Mouse (Mus musculus): ENCODE results near the gene Gmppa.

- TF ChIP-seq CTCF (IDR thresholded peaks at IDR 0.05; ENCODE audit: control insufficient read depth, insufficient read depth, insufficient replicate concordance, low read depth, low read length) (no peak), POLR2A (IDR thresholded peaks at IDR 0.05; ENCODE audit: control insufficient read depth, low read depth, low read length) (no peak)
These were observed 50.8 kb downstream of the Gmppa start for GRCm38 (mm10) chr1:75486561-75486960.
